Mouse (Mus musculus): ENCODE measurements at regions not wholly inside any gene's neighbourhood (a gene's known extent, or its start where the extent isn't known, plus 50 kb on each side); places are given as distances from the start of the nearest gene placed in this dataset.

DNA sequence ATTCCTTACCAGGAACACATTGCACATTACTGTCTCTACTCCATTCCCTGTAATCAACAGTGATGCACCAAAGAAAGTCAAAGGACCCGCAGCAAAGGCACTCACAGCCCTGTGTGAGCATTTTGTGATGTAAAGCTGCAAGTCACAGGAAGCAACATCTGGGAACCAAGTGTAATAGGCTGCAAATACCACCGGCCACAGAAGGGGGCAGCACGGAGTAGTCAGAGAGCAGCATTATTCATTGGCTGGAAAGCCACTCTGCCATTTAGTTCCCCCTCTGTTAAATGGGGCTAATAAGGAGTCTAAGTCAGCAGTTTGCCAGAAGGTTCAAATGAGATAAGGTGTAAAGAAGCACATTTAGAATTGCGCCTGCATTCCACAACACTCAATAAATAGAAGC lies 231.0 kb downstream of the Hs3st3b1 start:
- H3K9me3 ChIP-seq (ENCODE audit: control insufficient read depth, low read length) = no peaks in the 10 kb centered on the region
- no peaks in the 10 kb centered on the region for H3K36me3 ChIP-seq (ENCODE audit: control insufficient read depth, insufficient read depth, low read length)
- H3K4me2 ChIP-seq (ENCODE audit: low read depth, low read length) = no peak overlapping the region
- no peaks in the 10 kb centered on the region for H3K4me1 ChIP-seq (replicated peaks; ENCODE audit: control insufficient read depth, insufficient read depth, low read length)
- ATAC-seq (ENCODE audit: low read depth) = no peak
- WGBS = 54% methylated on average over 4 of the region's 4 CpGs
- H3K4me3 ChIP-seq (ENCODE audit: low read length) = no peak overlapping the region
- no peak overlapping the region for H3K27ac ChIP-seq (ENCODE audit: low read length)
- no peaks in the 10 kb centered on the region; the same call in 1 of the 2 replicates for H3K27me3 ChIP-seq (ENCODE audit: control insufficient read depth, insufficient read depth, low read depth, low read length)
- H3K9ac ChIP-seq (ENCODE audit: low read length) = no peak overlapping the region

DNA sequence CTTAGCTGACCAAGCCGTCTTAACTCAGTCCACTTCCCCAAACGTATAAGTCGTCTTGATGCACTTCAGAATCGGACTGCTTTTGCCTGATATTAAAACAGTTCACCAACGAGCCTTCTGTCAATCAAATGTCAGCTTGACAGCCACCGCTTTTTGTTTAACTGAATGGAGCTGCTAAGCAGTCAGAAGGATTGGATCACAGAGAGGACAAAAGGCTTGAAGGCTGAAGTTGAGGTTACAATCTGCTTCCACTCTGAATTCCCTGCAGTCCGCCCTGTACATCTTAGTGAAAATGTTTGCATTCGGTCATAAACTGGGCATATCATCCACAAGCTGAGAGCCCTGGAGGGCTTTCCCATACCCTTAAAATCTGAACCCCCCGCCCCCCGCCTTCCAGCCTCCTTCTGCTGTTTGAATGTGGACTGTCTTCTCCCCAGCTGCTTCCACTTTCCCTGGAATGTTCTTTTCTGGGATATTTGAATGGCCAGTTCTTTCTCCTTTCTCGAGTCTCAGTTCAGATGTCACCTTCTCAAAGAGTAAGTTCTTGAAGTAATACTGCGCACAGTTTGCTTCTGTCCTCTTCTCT lies 217.0 kb downstream of the Hs3st3b1 start:
- H3K36me3 ChIP-seq (ENCODE audit: control insufficient read depth, insufficient read depth, low read length) = no peaks in the 10 kb centered on the region
- H3K4me3 ChIP-seq (ENCODE audit: low read length) = no peak overlapping the region
- no peak overlapping the region for H3K27ac ChIP-seq (ENCODE audit: low read length)
- no peaks in the 10 kb centered on the region; the same call in 1 of the 2 replicates for H3K27me3 ChIP-seq (ENCODE audit: control insufficient read depth, insufficient read depth, low read depth, low read length)
- no peak for ATAC-seq (ENCODE audit: low read depth)
- no peaks in the 10 kb centered on the region for H3K9me3 ChIP-seq (ENCODE audit: control insufficient read depth, low read length)
- H3K4me1 ChIP-seq (replicated peaks; ENCODE audit: control insufficient read depth, insufficient read depth, low read length) = no peaks in the 10 kb centered on the region
- no peak overlapping the region for H3K4me2 ChIP-seq (ENCODE audit: low read depth, low read length)
- no peak overlapping the region for H3K9ac ChIP-seq (ENCODE audit: low read length)
- WGBS = 61% methylated on average over 12 of the region's 12 CpGs

DNA sequence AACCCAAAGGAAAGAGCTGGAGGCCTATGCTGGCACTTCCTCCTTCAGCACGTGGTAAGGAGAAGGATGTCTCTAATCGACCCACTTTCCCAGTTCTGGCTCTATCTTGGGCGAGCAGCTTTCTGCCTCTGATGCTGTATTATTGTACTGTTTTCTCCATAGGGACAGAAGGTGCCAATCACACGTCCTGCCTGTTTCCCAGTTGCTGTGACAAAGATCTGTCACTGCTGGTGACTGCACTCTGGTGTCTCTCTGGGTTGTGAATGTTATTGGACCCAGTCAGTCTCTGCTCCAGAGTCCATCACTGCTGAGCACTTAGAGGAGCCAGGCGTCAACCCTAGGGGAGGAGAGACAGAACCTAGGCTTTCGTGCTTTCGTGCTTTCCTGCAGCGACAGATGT lies 216.0 kb downstream of the Hs3st3b1 start:
- no peaks in the 10 kb centered on the region for H3K36me3 ChIP-seq (ENCODE audit: control insufficient read depth, insufficient read depth, low read length)
- H3K4me3 ChIP-seq (ENCODE audit: low read length) = no peak overlapping the region
- H3K27me3 ChIP-seq (ENCODE audit: control insufficient read depth, insufficient read depth, low read depth, low read length) = no peaks in the 10 kb centered on the region; the same call in 1 of the 2 replicates
- H3K9ac ChIP-seq (ENCODE audit: low read length) = no peak overlapping the region
- 71% methylated on average over 8 of the region's 8 CpGs for WGBS
- H3K27ac ChIP-seq (ENCODE audit: low read length) = no peak overlapping the region
- H3K9me3 ChIP-seq (ENCODE audit: control insufficient read depth, low read length) = no peaks in the 10 kb centered on the region
- no peaks in the 10 kb centered on the region for H3K4me1 ChIP-seq (replicated peaks; ENCODE audit: control insufficient read depth, insufficient read depth, low read length)
- no peak for ATAC-seq (ENCODE audit: low read depth)
- H3K4me2 ChIP-seq (ENCODE audit: low read depth, low read length) = no peak overlapping the region

DNA sequence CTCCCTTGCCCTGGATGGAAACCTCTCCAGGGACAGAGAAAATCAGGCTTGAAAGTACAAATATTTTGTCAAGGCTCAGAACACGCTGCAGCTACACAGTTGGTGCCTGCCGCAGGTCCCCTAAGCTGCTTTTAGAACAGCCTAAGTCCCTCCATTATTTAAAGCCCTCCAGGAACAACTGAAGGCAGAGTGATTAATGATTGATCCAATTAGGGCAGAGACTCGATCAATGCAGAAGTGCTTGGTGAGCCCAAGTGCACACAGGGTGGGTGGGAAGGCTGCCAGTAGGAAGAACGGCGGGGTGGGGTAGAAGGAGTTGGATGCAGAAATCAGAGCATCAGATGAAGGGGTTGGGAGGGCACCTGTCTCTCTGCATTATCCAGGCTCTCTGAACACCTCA lies 215.0 kb downstream of the Hs3st3b1 start:
- ATAC-seq (ENCODE audit: low read depth) = no peak
- WGBS = 36% methylated on average over 5 of the region's 5 CpGs

DNA sequence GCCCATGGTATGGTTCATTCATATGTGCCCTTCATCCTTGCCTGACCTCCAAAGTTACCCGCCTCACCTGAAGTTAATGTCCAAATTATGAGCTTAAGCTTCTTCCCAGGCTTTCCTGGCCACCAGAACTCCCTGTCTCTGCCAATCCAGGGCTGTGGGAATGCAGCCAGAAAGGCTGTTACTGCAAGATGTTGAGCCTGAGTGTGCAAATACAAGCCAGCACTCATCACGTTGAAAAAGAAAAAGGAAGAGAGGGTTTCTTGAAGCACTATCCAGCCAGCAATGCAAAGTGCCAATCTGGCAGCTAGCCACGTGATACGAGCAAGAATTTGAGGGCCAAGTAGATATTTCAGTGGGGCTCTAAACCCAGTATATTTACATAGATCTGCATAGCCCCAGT lies 213.7 kb downstream of the Hs3st3b1 start:
- no peaks in the 10 kb centered on the region for H3K36me3 ChIP-seq (ENCODE audit: control insufficient read depth, insufficient read depth, low read length)

More for the DNA sequence above, 215.0 kb downstream of the Hs3st3b1 start:
- Histone ChIP-seq H3K4me1 (replicated peaks; ENCODE audit: control insufficient read depth, insufficient read depth, low read length) (no peaks in the 10 kb centered on the region), H3K9me3 (ENCODE audit: control insufficient read depth, low read length) (no peaks in the 10 kb centered on the region), H3K9ac (ENCODE audit: low read length) (no peak overlapping the region), H3K27me3 (ENCODE audit: control insufficient read depth, insufficient read depth, low read depth, low read length) (no peaks in the 10 kb centered on the region; the same call in 1 of the 2 replicates), H3K4me3 (ENCODE audit: low read length) (no peak overlapping the region), H3K4me2 (ENCODE audit: low read depth, low read length) (no peak overlapping the region), H3K27ac (ENCODE audit: low read length) (no peak overlapping the region), H3K36me3 (ENCODE audit: control insufficient read depth, insufficient read depth, low read length) (no peaks in the 10 kb centered on the region)

DNA sequence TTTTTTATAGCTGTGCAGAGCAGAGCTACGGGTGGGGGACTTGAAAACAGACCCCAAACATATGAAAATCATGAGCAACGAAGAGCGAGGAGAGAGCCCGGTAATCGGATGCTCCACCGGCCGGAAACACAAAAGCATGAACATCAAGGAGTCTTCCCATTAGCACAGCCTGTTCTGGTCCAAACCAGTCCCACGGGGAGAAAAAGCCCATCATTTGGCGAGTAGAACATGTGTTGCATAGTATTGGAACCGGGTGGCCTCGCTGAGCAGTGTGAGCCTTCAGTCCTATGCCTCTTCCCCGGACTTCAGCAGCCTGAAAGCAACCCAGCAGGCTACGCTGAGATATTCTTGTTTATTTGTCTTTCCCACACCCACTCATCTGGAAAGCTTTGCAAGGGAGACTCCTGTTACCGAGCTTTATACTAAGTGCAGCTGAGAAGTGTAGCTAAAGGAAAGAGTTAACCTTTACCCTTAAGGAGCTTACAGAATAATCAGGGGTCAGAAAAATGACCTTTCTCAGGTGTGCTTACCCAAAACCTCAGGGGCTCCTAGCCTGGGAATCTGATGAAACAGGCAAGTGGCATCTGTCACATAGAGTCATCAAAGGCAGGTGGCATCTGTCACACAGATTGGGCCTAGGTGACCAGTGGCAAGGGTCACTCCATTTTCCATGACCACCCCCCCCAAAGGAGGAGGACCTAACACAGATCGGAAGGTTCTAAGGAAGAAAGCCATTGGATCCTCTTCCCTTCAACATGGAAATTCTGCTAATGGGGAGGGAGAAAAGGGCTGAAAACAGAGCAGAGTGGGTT lies 209.8 kb downstream of the Hs3st3b1 start:
- Histone ChIP-seq H3K4me2 (ENCODE audit: low read depth, low read length) (no peak overlapping the region), H3K4me3 (ENCODE audit: low read length) (no peak overlapping the region), H3K4me1 (replicated peaks; ENCODE audit: control insufficient read depth, insufficient read depth, low read length) (no peaks in the 10 kb centered on the region), H3K27ac (ENCODE audit: low read length) (no peak overlapping the region), H3K9ac (ENCODE audit: low read length) (no peak overlapping the region), H3K9me3 (ENCODE audit: control insufficient read depth, low read length) (no peaks in the 10 kb centered on the region), H3K27me3 (ENCODE audit: control insufficient read depth, insufficient read depth, low read depth, low read length) (no peaks in the 10 kb centered on the region; the same call in 1 of the 2 replicates), H3K36me3 (ENCODE audit: control insufficient read depth, insufficient read depth, low read length) (no peaks in the 10 kb centered on the region)
- no peak for ATAC-seq (ENCODE audit: low read depth)
- WGBS = 46% methylated on average over 15 of the region's 15 CpGs

More for the DNA sequence above, 213.7 kb downstream of the Hs3st3b1 start:
- no peaks in the 10 kb centered on the region for H3K9me3 ChIP-seq (ENCODE audit: control insufficient read depth, low read length)
- no peak overlapping the region for H3K4me2 ChIP-seq (ENCODE audit: low read depth, low read length)
- no peaks in the 10 kb centered on the region for H3K4me1 ChIP-seq (replicated peaks; ENCODE audit: control insufficient read depth, insufficient read depth, low read length)
- WGBS = 29% methylated on average over 4 of the region's 4 CpGs
- no peaks in the 10 kb centered on the region; the same call in 1 of the 2 replicates for H3K27me3 ChIP-seq (ENCODE audit: control insufficient read depth, insufficient read depth, low read depth, low read length)
- H3K27ac ChIP-seq (ENCODE audit: low read length) = no peak overlapping the region
- ATAC-seq (ENCODE audit: low read depth) = peak; percentile 65; the same call in 1 of the 2 replicates
- no peak overlapping the region for H3K4me3 ChIP-seq (ENCODE audit: low read length)
- no peak overlapping the region for H3K9ac ChIP-seq (ENCODE audit: low read length)

DNA sequence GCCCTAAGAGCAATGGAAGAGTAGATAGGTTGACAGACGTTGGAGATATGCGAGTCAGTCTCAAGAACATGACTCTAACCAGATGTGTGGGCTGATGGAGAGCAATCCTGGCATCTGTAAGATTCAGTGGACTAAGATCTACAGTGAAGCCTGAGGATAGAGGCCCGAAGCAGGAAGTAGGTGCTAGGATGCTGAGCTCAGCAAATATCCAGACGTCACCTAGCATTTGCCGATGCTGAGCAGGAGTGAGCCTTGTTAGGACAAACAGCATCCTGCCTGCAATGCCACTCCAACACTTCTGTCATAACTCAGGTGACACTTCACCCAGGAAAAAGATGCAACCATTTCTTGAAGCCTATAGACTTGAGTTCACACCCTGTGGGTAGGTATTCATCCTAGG lies 199.8 kb downstream of the Hs3st3b1 start:
- Histone ChIP-seq H3K4me2 (ENCODE audit: low read depth, low read length) (no peak overlapping the region), H3K27me3 (ENCODE audit: control insufficient read depth, insufficient read depth, low read depth, low read length) (no peaks in the 10 kb centered on the region), H3K9ac (ENCODE audit: low read length) (no peak overlapping the region), H3K4me3 (ENCODE audit: low read length) (no peak overlapping the region), H3K27ac (ENCODE audit: low read length) (no peak overlapping the region), H3K36me3 (ENCODE audit: control insufficient read depth, insufficient read depth, low read length) (no peaks in the 10 kb centered on the region), H3K9me3 (ENCODE audit: control insufficient read depth, low read length) (no peaks in the 10 kb centered on the region), H3K4me1 (replicated peaks; ENCODE audit: control insufficient read depth, insufficient read depth, low read length) (no peaks in the 10 kb centered on the region)
- no peak for ATAC-seq (ENCODE audit: low read depth)
- 84% methylated on average over 5 of the region's 5 CpGs for WGBS

DNA sequence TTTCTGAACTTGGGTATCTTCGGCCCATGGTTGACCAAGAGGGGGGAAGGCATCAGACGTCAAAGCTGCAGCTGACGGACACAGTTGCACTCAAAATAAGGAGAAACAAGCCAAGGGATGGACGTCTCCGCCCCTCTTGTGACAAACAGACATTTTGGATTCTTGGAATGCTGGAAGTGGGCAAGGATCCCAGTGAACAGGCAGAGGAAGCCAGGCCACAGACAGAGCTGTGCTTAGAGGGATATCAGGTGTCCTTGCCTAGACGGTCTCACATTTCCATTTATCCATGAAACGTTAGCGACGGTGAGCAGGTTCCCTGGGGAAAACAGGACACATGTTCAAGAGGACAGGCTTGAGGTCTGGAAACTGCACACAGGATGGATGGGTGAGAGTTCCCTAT lies 191.2 kb downstream of the Hs3st3b1 start:
- no peak overlapping the region for H3K9ac ChIP-seq (ENCODE audit: low read length)
- H3K9me3 ChIP-seq (ENCODE audit: control insufficient read depth, low read length) = no peaks in the 10 kb centered on the region
- no peaks in the 10 kb centered on the region for H3K36me3 ChIP-seq (ENCODE audit: control insufficient read depth, insufficient read depth, low read length)
- H3K4me1 ChIP-seq (replicated peaks; ENCODE audit: control insufficient read depth, insufficient read depth, low read length) = no peaks in the 10 kb centered on the region
- H3K4me3 ChIP-seq (ENCODE audit: low read length) = no peak overlapping the region
- H3K4me2 ChIP-seq (ENCODE audit: low read depth, low read length) = no peak overlapping the region
- WGBS = 42% methylated on average over 9 of the region's 9 CpGs
- no peak overlapping the region for H3K27ac ChIP-seq (ENCODE audit: low read length)
- H3K27me3 ChIP-seq (ENCODE audit: control insufficient read depth, insufficient read depth, low read depth, low read length) = no peaks in the 10 kb centered on the region
- peak; percentile 43; the same call in 1 of the 2 replicates for ATAC-seq (ENCODE audit: low read depth)

DNA sequence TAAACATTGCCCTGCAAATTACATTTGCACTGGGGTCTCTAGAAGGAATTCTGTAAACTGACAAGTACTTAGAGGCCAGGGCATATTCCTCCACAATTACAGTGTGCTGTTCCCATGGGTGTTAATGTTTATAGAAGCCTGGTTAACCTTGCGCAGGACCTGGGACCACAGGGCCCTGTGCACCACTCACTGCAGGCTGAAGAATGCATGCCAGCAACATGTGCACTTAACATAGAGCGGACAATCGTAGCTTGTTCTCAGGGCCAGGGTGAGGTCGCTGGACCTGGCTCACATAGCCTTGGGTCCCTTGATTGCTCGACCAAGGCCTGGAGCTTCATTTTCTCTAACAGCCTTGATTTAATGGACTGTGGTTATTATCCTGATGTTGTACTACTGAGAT lies 168.8 kb downstream of the Hs3st3b1 start:
- H3K4me2 ChIP-seq (ENCODE audit: low read depth, low read length) = no peak overlapping the region
- H3K27ac ChIP-seq (ENCODE audit: low read length) = no peak overlapping the region
- H3K9ac ChIP-seq (ENCODE audit: low read length) = no peak overlapping the region
- ATAC-seq (ENCODE audit: low read depth) = no peak
- 65% methylated on average over 5 of the region's 5 CpGs for WGBS
- no peaks in the 10 kb centered on the region for H3K4me1 ChIP-seq (replicated peaks; ENCODE audit: control insufficient read depth, insufficient read depth, low read length)
- no peak overlapping the region for H3K4me3 ChIP-seq (ENCODE audit: low read length)
- H3K9me3 ChIP-seq (ENCODE audit: control insufficient read depth, low read length) = no peaks in the 10 kb centered on the region
- H3K27me3 ChIP-seq (ENCODE audit: control insufficient read depth, insufficient read depth, low read depth, low read length) = no peaks in the 10 kb centered on the region
- H3K36me3 ChIP-seq (ENCODE audit: control insufficient read depth, insufficient read depth, low read length) = no peaks in the 10 kb centered on the region

All from lung, embryonic 16.5 days (tissue).